Mouse (Mus musculus): ENCODE measurements around the gene AI464131.

DNA sequence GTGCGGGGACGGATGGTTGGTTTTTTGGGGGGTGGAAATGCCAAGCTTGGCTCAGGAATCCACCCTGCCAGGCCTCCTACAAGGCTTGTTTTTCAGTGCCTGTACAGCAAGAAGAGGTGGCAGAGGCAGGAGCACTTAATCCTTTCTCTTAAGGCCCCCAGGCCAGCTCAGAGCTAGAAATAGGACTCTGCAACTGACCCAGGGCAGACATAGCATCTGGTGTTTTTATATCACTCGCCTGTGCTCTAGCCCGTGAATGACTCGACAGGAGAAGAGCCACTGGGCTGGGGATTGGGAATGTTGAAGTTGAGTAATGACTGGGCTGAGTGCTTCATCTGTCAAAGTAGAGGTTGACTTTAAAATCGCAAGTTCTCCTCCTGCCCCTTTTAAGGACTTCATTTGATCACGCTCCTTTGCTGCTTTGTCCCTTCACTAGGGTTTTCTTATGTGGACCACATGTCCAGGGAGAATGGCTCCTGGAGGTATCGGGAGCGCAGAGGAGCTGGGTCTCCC, 25.2 kb downstream of the AI464131 start:
- TF ChIP-seq CTCF (IDR thresholded peaks at IDR 0.05; ENCODE audit: low read depth, low read length) (no peak), POLR2A (IDR thresholded peaks at IDR 0.05; ENCODE audit: extremely low read depth, insufficient read depth, low read length) (no peak)

All from liver, adult 2 months (tissue).